Mouse (Mus musculus): ENCODE results near the gene Padi1. TPM values are rescaled to one million over a fixed set of nuclear protein-coding genes. Genes with fewer than 3 reads are reported as not detected.

The Padi1 gene
- total RNA-seq, 2 experiments from 2014 or later: not detected

- no peak for DNase-seq (ENCODE audit: low spot score in 2 of 2)
Measured at GRCm38 (mm10) chr4:140825942-140826341, 19.6 kb downstream of the Padi1 start.

GRCm38 (mm10) chr4:140821988-140822387 lies 23.6 kb downstream of the Padi1 start:
- peak; percentile 68 to 71 for DNase-seq (ENCODE audit: low spot score in 2 of 2)

- no peak for DNase-seq (ENCODE audit: low spot score in 2 of 2)
Measured at GRCm38 (mm10) chr4:140817413-140817812, 28.2 kb downstream of the Padi1 start.

- DNase-seq (ENCODE audit: low spot score in 2 of 2): peak in 1 of 2 experiments; percentile 39
Measured at GRCm38 (mm10) chr4:140815996-140816917, 29.3 kb downstream of the Padi1 start.

- DNase-seq (ENCODE audit: low spot score in 2 of 2): no peak
Measured at GRCm38 (mm10) chr4:140815496-140815895, 30.1 kb downstream of the Padi1 start.

GRCm38 (mm10) chr4:140814241-140815225 lies 31.0 kb downstream of the Padi1 start:
- DNase-seq (ENCODE audit: low spot score in 2 of 2): no peak

GRCm38 (mm10) chr4:140813358-140814185 lies 32.0 kb downstream of the Padi1 start:
- no peak for DNase-seq (ENCODE audit: low spot score in 2 of 2)

- DNase-seq (ENCODE audit: low spot score in 2 of 2): no peak
Measured at GRCm38 (mm10) chr4:140812609-140813008, 33.0 kb downstream of the Padi1 start.

- DNase-seq (ENCODE audit: low spot score in 2 of 2): no peak
Measured at GRCm38 (mm10) chr4:140812191-140812590, 33.4 kb downstream of the Padi1 start.

GRCm38 (mm10) chr4:140810458-140811260 lies 34.9 kb downstream of the Padi1 start, which contains the start of gene Padi3:
Padi3 (minus strand) TSS chr4:140810648.
- no peak for DNase-seq (ENCODE audit: low spot score in 2 of 2)

- DNase-seq (ENCODE audit: low spot score in 2 of 2): peak in 1 of 2 experiments; percentile 23
Measured at GRCm38 (mm10) chr4:140809118-140809517, 36.5 kb downstream of the Padi1 start.

GRCm38 (mm10) chr4:140804601-140805000 lies 41.0 kb downstream of the Padi1 start:
- no peak for DNase-seq (ENCODE audit: low spot score in 2 of 2)

- no peak for DNase-seq (ENCODE audit: low spot score in 2 of 2)
Measured at GRCm38 (mm10) chr4:140801364-140801763, 44.2 kb downstream of the Padi1 start.

- no peak for DNase-seq (ENCODE audit: low spot score in 2 of 2)
Measured at GRCm38 (mm10) chr4:140796786-140797185, 48.8 kb downstream of the Padi1 start.

GRCm38 (mm10) chr4:140794678-140795077 lies 50.9 kb downstream of the Padi1 start:
- DNase-seq (ENCODE audit: low spot score in 2 of 2): no peak

- no peak for DNase-seq (ENCODE audit: low spot score in 2 of 2)
Measured at GRCm38 (mm10) chr4:140793795-140794194, 51.8 kb downstream of the Padi1 start.

GRCm38 (mm10) chr4:140792584-140792983 lies 53.0 kb downstream of the Padi1 start:
- no peak for DNase-seq (ENCODE audit: low spot score in 2 of 2)

- no peak for DNase-seq (ENCODE audit: low spot score in 2 of 2)
Measured at GRCm38 (mm10) chr4:140791071-140791470, 54.5 kb downstream of the Padi1 start.

GRCm38 (mm10) chr4:140789983-140790382 lies 55.6 kb downstream of the Padi1 start:
- DNase-seq (ENCODE audit: low spot score in 2 of 2): no peak

GRCm38 (mm10) chr4:140788983-140789382 lies 56.6 kb downstream of the Padi1 start:
- peak; percentile 63 to 71 for DNase-seq (ENCODE audit: low spot score in 2 of 2)

All from adrenal gland, adult 18-20 months (tissue).